Mouse (Mus musculus) embryonic fibroblast, embryonic 13.5 days (primary cell): Measurements from ENCODE around the gene Thegl.
"Not testable (repeated sequence)": the region's sequence is repeated elsewhere in the genome, so short reads cannot be mapped to it uniquely, and the experiment has no call there.

Experiments used
- CTCF ChIP-seq: IDR thresholded peaks from 2 replicates; pipeline ENCODE4 v1.5.1; 2011; ENCODE audit warnings: mild to moderate bottlenecking, control low read depth, low read length, moderate library complexity, borderline replicate concordance; ENCODE audit not compliant: insufficient read depth
- POLR2A ChIP-seq: IDR thresholded peaks from 2 replicates; pipeline ENCODE4 v1.6.1; 2011; ENCODE audit warnings: low read depth, mild to moderate bottlenecking, control low read depth, low read length, moderate library complexity

GRCm38 (mm10) chr5:76971115-76971514, 44.7 kb upstream of the Thegl start:
- not testable (repeated sequence) for TF ChIP-seq CTCF, POLR2A
